ENCODE assay signal across 19 mouse cellular contexts in the genomic region with DNA sequence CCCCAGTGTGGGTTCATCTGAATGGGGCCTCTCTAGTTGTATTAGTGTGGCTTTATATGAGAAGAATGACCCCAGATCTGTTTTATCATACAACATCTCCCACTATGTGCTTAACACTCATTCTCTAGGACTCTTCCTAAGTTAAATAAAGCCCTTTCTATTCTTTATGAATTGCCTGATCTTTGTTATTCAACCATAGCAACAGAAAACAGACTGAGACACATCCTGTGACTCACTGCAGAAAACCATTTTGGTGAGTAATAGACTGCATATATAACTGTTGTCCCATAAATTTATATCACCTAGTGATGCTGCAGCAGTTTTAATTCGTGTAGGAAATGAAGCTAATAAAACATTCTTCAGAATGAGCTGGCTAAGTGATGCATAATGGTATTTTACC.
"Had no signal": no experiment of that assay in that cellular context is flagged by ENCODE, and none has a peak within 500 bp of the region (broad histone marks: within the 10 kb centered on the region; RNA-seq: fewer than 3 reads in every experiment).

No protein-coding gene starts in this region.

- H3K4me2 ChIP-seq: liver, embryonic 15.5 days; lung, embryonic 15.5 days; midbrain, embryonic 13.5 days; midbrain, embryonic 15.5 days; neural tube, embryonic 13.5 days; neural tube, embryonic 15.5 days; stomach, embryonic 15.5 days had no signal

- H3K4me3 ChIP-seq: liver, embryonic 15.5 days; lung, embryonic 15.5 days; midbrain, embryonic 10.5 days; midbrain, embryonic 13.5 days; midbrain, embryonic 15.5 days; neural tube, embryonic 13.5 days; neural tube, embryonic 15.5 days; stomach, embryonic 15.5 days had no signal

- ATAC-seq: liver, postnatal 0 days; lung, postnatal 0 days; midbrain, embryonic 13.5 days; midbrain, embryonic 15.5 days had no signal

- H3K27me3 ChIP-seq: liver, embryonic 15.5 days; lung, embryonic 15.5 days; midbrain, embryonic 13.5 days; midbrain, embryonic 15.5 days; neural tube, embryonic 13.5 days; neural tube, embryonic 15.5 days; stomach, embryonic 15.5 days had no signal

- H3K9ac ChIP-seq: liver, embryonic 15.5 days; liver, postnatal 0 days; lung, embryonic 15.5 days; midbrain, embryonic 13.5 days; midbrain, embryonic 15.5 days; neural tube, embryonic 13.5 days; neural tube, embryonic 15.5 days; stomach, embryonic 15.5 days had no signal

- H3K4me1 ChIP-seq: liver, embryonic 15.5 days; lung, embryonic 15.5 days; midbrain, embryonic 10.5 days; midbrain, embryonic 13.5 days; midbrain, embryonic 15.5 days; neural tube, embryonic 13.5 days; neural tube, embryonic 15.5 days; stomach, embryonic 15.5 days had no signal

- H3K9me3 ChIP-seq: liver, embryonic 15.5 days; lung, embryonic 15.5 days; midbrain, embryonic 10.5 days; midbrain, embryonic 13.5 days; midbrain, embryonic 15.5 days; neural tube, embryonic 13.5 days; neural tube, embryonic 15.5 days; stomach, embryonic 15.5 days had no signal

- H3K27ac ChIP-seq: liver, embryonic 15.5 days; lung, embryonic 15.5 days; midbrain, embryonic 10.5 days; midbrain, embryonic 13.5 days; midbrain, embryonic 15.5 days; neural tube, embryonic 13.5 days; neural tube, embryonic 15.5 days; stomach, embryonic 15.5 days; stomach, postnatal 0 days had no signal

- DNase-seq: liver, postnatal 0 days; lung, adult 2 months; lung, postnatal 14 days; lung, postnatal 36 days; retina, postnatal 1 day; right cerebral cortex, postnatal 14 days; thymus, adult 2 months; thymus, postnatal 25 days; thymus, postnatal 4 days had no signal

- H3K36me3 ChIP-seq: liver, embryonic 15.5 days; lung, embryonic 15.5 days; midbrain, embryonic 10.5 days; midbrain, embryonic 13.5 days; midbrain, embryonic 15.5 days; neural tube, embryonic 13.5 days; neural tube, embryonic 15.5 days; stomach, embryonic 15.5 days had no signal
